Mouse (Mus musculus): ENCODE measurements at regions not wholly inside any gene's neighbourhood (a gene's known extent, or its start where the extent isn't known, plus 50 kb on each side); places are given as distances from the start of the nearest gene placed in this dataset.

DNA sequence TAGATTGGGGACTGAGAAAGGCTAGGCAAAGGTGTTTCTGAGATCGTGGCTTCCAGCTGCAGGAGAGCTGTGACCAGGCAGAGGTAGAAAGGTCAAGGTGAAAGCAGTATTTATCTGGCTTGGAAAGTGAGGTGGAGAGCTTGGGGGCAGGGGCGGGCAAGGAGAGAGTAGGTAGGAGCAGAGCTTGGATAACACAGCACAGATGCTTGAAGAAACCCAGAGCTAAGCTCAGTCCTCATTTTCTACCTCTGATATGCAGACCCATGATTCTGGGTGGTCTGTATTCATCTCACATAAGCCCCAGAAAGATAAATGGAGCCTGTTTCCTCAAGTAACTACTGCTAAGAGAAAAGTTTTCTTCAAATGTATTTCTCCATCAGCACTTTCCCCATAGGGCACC is 375.3 kb downstream of the Mllt3 start:
- ATAC-seq (replicated peaks; ENCODE audit: low FRiP score) (no peak), DNase-seq (ENCODE audit: low spot score) (no peak)
- Histone ChIP-seq H3K4me1 (replicated peaks; ENCODE audit: control insufficient read depth, insufficient read depth, low read length) (no peaks in the 10 kb centered on the region; the same call in 1 of the 2 replicates), H3K36me3 (ENCODE audit: control insufficient read depth, insufficient read depth, low read length) (no peaks in the 10 kb centered on the region), H3K9ac (ENCODE audit: low read length) (no peak overlapping the region), H3K27me3 (ENCODE audit: control insufficient read depth, insufficient read depth, low read length) (no peaks in the 10 kb centered on the region), H3K27ac (ENCODE audit: low read depth, low read length) (no peak overlapping the region), H3K9me3 (ENCODE audit: control insufficient read depth, low read length) (no peaks in the 10 kb centered on the region), H3K4me3 (ENCODE audit: low read depth, low read length) (no peak overlapping the region), H3K4me2 (ENCODE audit: low read depth, low read length, severe bottlenecking) (no peak overlapping the region)
- WGBS, result 60% methylated on average over 2 of the region's 2 CpGs

DNA sequence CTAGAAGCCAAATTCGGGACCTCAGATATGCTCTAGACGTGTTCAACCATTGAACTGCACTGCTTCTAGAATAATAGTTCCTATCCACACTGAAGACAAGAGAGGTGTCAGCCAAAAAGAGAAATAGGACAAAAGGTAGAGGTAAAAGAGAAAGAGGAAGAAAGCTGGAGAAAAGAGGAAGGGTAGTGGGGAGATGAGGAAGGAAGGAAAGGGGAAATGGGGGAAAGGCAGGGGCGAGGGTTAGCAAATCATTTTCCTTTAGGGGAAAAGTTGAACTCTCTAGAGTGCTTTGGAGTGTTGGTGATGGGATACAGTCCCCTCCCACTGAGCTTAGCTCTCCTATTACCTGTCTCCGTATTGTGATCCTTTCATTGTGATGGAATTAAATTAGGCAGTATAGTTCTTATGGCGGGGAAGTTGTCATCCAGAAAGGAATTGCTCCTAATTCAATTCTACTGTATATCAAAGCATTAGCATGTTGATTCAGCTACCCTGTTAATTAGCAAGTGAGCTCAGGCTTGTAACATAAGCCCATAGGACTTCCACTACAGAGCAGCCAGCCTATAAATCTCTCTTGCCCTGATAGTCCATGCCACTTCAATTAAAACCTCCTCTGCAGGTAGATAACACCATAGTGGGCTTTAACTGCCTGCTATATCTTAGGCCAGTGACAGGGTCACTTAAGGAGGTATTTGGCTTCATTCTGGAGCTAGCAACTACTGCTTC is 379.6 kb downstream of the Mllt3 start:
- H3K4me2 ChIP-seq (ENCODE audit: low read depth, low read length, severe bottlenecking), result no peak overlapping the region
- H3K4me3 ChIP-seq (ENCODE audit: low read depth, low read length), result no peak overlapping the region
- WGBS, result 55% methylated on average over 5 of the region's 5 CpGs
- H3K36me3 ChIP-seq (ENCODE audit: control insufficient read depth, insufficient read depth, low read length), result no peaks in the 10 kb centered on the region
- no peak for DNase-seq (ENCODE audit: low spot score)
- H3K27ac ChIP-seq (ENCODE audit: low read depth, low read length), result no peak overlapping the region
- no peak overlapping the region for H3K9ac ChIP-seq (ENCODE audit: low read length)
- peaks cover 6% of the 10 kb centered on the region; the same call in 1 of the 2 replicates for H3K4me1 ChIP-seq (replicated peaks; ENCODE audit: control insufficient read depth, insufficient read depth, low read length)
- no peak for ATAC-seq (replicated peaks; ENCODE audit: low FRiP score)
- no peaks in the 10 kb centered on the region for H3K9me3 ChIP-seq (ENCODE audit: control insufficient read depth, low read length)
- no peaks in the 10 kb centered on the region for H3K27me3 ChIP-seq (ENCODE audit: control insufficient read depth, insufficient read depth, low read length)

DNA sequence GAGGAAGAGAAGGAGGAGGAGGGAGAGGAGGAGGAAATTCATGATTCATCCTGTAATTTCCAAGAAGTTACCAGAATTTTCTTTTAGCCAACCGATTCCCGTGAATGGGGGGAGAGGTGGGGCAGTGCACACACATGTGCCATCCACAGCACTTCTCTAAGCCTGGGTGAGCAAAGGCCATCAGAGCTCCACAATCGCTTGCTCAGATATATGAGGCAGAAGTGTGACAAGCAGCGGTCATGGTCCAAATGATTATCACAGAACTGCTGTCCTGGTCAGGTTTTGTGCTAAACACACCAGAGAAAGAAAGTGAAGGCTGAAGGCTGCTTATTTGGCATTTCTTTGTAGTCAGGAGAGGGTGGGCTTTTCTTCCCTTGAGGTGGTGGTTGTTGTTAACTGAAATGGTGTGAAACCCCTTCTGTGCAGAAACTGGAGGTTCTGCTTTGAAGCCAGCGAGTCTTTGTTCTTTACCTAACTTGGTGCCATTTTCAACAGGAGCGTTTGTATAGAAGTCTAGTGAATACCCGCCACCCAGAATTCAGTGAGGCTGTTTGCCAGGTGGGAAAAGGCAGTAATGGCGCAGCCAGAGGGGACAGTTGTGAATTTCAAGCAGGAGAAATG is 380.7 kb downstream of the Mllt3 start:
- Histone ChIP-seq H3K27me3 (ENCODE audit: control insufficient read depth, insufficient read depth, low read length) (no peaks in the 10 kb centered on the region), H3K4me3 (ENCODE audit: low read depth, low read length) (no peak overlapping the region), H3K4me1 (replicated peaks; ENCODE audit: control insufficient read depth, insufficient read depth, low read length) (peaks cover 12% of the 10 kb centered on the region; the same call in 1 of the 2 replicates), H3K36me3 (ENCODE audit: control insufficient read depth, insufficient read depth, low read length) (no peaks in the 10 kb centered on the region), H3K9ac (ENCODE audit: low read length) (no peak overlapping the region), H3K9me3 (ENCODE audit: control insufficient read depth, low read length) (no peaks in the 10 kb centered on the region), H3K4me2 (ENCODE audit: low read depth, low read length, severe bottlenecking) (no peak overlapping the region), H3K27ac (ENCODE audit: low read depth, low read length) (peak overlapping the region; percentile 18; the same call in 1 of the 2 replicates)
- ATAC-seq (replicated peaks; ENCODE audit: low FRiP score) (no peak), DNase-seq (ENCODE audit: low spot score) (peak; percentile 44)
- WGBS, result 66% methylated on average over 8 of the region's 8 CpGs

DNA sequence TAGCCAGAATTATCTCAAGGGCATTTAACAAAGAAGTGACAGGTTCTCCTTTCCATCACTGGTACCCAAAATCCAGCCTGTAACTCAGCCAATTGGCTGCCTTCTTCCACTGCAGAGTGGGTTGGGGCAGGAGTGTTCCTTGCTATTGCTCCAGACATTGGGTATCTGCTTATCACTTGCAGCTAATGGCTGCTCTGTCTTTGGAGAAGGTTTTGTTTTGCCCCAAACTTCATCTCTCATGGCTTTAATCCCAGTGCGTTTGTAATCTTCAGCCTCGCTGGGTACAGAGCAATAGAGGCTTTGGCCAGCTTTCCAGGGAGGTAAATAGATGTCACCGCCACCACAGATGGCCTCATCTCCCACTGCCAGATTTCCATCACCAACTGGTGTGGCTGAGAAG is 381.9 kb downstream of the Mllt3 start:
- no peak overlapping the region for H3K4me2 ChIP-seq (ENCODE audit: low read depth, low read length, severe bottlenecking)
- no peak overlapping the region for H3K4me3 ChIP-seq (ENCODE audit: low read depth, low read length)
- H3K9ac ChIP-seq (ENCODE audit: low read length), result no peak overlapping the region
- no peaks in the 10 kb centered on the region for H3K9me3 ChIP-seq (ENCODE audit: control insufficient read depth, low read length)
- DNase-seq (ENCODE audit: low spot score) (no peak), ATAC-seq (replicated peaks; ENCODE audit: low FRiP score) (no peak)
- H3K36me3 ChIP-seq (ENCODE audit: control insufficient read depth, insufficient read depth, low read length), result no peaks in the 10 kb centered on the region
- no peak overlapping the region for H3K27ac ChIP-seq (ENCODE audit: low read depth, low read length)
- WGBS, result 28% methylated on average over 3 of the region's 3 CpGs
- no peaks in the 10 kb centered on the region for H3K27me3 ChIP-seq (ENCODE audit: control insufficient read depth, insufficient read depth, low read length)
- peaks cover 12% of the 10 kb centered on the region; the same call in 1 of the 2 replicates for H3K4me1 ChIP-seq (replicated peaks; ENCODE audit: control insufficient read depth, insufficient read depth, low read length)

DNA sequence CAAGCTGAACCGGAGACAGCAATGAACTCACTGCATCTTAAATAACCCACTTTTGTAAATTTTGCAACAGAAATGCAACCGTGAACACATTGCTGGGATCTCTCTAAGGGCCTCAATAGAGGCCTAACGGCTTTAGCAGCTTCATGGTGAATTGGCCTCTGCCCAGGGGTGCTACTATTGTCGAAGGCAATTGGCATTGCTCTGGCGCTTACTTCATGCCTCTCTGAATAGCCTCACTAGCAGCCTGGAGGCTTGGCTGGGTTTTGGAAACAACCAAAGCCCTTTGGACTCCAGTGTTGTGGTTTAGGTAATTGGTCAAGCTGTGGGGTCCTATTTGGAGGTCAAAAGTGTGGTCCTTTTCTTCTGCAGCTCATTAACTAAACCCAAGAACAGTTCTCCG is 382.3 kb downstream of the Mllt3 start:
- WGBS, result 11% methylated on average over 6 of the region's 6 CpGs

DNA sequence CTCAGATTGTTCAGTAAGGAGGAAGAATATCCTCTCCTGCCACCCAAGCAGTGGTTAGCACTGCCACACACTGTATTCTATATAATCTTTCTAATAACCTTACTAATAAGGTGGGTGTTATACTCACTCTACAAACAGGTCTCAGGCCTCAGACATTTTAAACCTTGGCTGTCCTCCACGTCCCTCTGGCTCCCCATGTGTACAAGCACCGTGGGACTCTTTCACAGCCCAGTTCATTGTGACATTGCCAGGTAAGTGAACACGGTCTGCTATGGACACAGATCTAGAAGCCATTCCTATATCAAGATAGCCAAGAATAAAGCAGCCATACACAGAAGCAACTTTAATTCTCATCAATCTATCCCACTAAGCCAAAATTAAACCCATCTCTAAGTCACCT is 382.8 kb downstream of the Mllt3 start:
- no peaks in the 10 kb centered on the region for H3K27me3 ChIP-seq (ENCODE audit: control insufficient read depth, insufficient read depth, low read length)
- 36% methylated on average over 3 of the region's 3 CpGs for WGBS
- no peak overlapping the region for H3K4me3 ChIP-seq (ENCODE audit: low read depth, low read length)
- no peak overlapping the region for H3K27ac ChIP-seq (ENCODE audit: low read depth, low read length)
- ATAC-seq (replicated peaks; ENCODE audit: low FRiP score) (no peak), DNase-seq (ENCODE audit: low spot score) (no peak)
- no peak overlapping the region for H3K4me2 ChIP-seq (ENCODE audit: low read depth, low read length, severe bottlenecking)
- no peaks in the 10 kb centered on the region for H3K36me3 ChIP-seq (ENCODE audit: control insufficient read depth, insufficient read depth, low read length)
- no peak overlapping the region for H3K9ac ChIP-seq (ENCODE audit: low read length)
- no peaks in the 10 kb centered on the region for H3K9me3 ChIP-seq (ENCODE audit: control insufficient read depth, low read length)
- peaks cover 12% of the 10 kb centered on the region; the same call in 1 of the 2 replicates for H3K4me1 ChIP-seq (replicated peaks; ENCODE audit: control insufficient read depth, insufficient read depth, low read length)

More for the DNA sequence above, 382.3 kb downstream of the Mllt3 start:
- no peaks in the 10 kb centered on the region for H3K36me3 ChIP-seq (ENCODE audit: control insufficient read depth, insufficient read depth, low read length)
- H3K9me3 ChIP-seq (ENCODE audit: control insufficient read depth, low read length), result no peaks in the 10 kb centered on the region
- no peaks in the 10 kb centered on the region for H3K27me3 ChIP-seq (ENCODE audit: control insufficient read depth, insufficient read depth, low read length)
- H3K4me1 ChIP-seq (replicated peaks; ENCODE audit: control insufficient read depth, insufficient read depth, low read length), result peaks cover 12% of the 10 kb centered on the region; the same call in 1 of the 2 replicates
- no peak for DNase-seq (ENCODE audit: low spot score)
- H3K27ac ChIP-seq (ENCODE audit: low read depth, low read length), result 0 out of 2 replicates have a peak overlapping the region, but pooled peaks have one; percentile 26
- no peak overlapping the region for H3K4me3 ChIP-seq (ENCODE audit: low read depth, low read length)
- ATAC-seq (replicated peaks; ENCODE audit: low FRiP score), result 0 out of 2 replicates have a peak, but pooled peaks have one; percentile 5
- no peak overlapping the region for H3K4me2 ChIP-seq (ENCODE audit: low read depth, low read length, severe bottlenecking)
- H3K9ac ChIP-seq (ENCODE audit: low read length), result no peak overlapping the region

DNA sequence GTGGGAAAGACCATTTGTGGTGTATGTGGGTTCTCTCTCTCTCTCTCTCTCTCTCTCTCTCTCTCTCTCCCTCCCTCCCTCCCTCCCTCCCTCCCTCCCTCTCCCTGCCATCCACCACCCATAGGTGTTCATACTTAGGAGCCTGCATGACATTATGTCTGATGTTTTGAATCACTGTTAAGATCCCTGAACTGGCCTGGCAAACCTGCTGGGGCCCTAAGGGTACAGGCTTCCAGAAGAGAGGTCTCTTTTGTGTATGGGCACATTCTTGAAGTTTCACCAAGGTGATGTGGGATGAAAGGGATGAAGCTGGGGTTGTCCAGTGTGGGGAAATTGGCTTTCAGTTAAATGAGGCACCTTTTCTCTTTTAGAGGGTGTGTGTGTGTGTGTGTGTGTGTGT is 384.2 kb downstream of the Mllt3 start:
- H3K4me3 ChIP-seq (ENCODE audit: low read depth, low read length), result no peak overlapping the region
- no peak for DNase-seq (ENCODE audit: low spot score)
- ATAC-seq (replicated peaks; ENCODE audit: low FRiP score), result peak; percentile 42

DNA sequence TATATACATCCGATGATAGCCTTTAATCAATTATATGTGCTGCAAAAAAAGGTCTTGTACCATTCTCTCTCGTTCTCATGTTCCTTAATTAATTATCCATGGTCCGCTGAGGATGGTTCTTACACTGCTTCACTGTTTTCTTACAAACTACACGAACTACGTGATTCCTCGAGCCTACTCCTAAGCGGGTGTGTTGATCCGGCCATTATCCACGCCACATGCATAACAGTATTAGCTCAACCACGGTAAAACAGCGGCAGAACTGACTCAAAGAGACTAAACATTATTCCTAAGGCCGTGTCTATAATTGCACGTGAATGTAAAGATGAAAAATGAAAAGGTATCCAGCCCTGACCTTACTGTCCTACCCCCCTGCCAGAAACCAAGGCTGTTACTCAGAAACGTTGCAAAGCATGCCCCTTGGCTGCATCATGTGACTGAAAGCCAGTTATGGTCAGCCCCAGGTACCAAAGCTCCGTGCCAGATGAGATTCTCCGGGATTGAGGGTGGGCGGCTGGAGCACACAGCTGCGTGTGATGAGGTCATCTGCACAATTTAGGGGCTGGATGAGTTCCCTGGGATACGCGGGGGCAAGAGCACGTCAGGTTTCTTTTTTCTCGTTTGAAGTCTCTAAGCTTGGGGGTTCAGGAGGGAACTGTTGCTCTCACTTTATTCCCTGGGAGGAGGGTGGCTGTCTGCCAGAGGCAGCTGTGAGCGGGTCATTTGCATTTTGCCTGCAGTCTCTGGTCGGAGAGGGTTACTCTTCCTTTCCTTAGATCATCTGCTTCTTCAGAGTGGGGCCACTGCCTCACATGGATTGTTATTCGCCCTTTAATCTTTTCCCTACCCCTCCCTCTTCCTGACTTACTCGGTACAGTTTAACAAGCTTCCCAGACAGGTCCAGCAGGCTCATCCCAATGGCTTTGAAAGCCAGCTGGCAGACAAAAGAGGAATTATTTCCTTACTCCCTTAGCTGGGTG is 384.9 kb downstream of the Mllt3 start:
- peak overlapping the region; percentile 37 for H3K27ac ChIP-seq (ENCODE audit: low read depth, low read length)
- WGBS, result 6% methylated on average over 26 of the region's 26 CpGs
- H3K4me2 ChIP-seq (ENCODE audit: low read depth, low read length, severe bottlenecking), result peak overlapping the region; percentile 55
- ATAC-seq (replicated peaks; ENCODE audit: low FRiP score), result peak; percentile 81
- peaks cover 12% of the 10 kb centered on the region; the same call in 1 of the 2 replicates for H3K4me1 ChIP-seq (replicated peaks; ENCODE audit: control insufficient read depth, insufficient read depth, low read length)
- no peaks in the 10 kb centered on the region for H3K36me3 ChIP-seq (ENCODE audit: control insufficient read depth, insufficient read depth, low read length)
- H3K9me3 ChIP-seq (ENCODE audit: control insufficient read depth, low read length), result no peaks in the 10 kb centered on the region; the same call in 1 of the 2 replicates
- peak; percentile 79 for DNase-seq (ENCODE audit: low spot score)
- H3K9ac ChIP-seq (ENCODE audit: low read length), result peak overlapping the region; percentile 29
- H3K4me3 ChIP-seq (ENCODE audit: low read depth, low read length), result peak overlapping the region; percentile 14
- H3K27me3 ChIP-seq (ENCODE audit: control insufficient read depth, insufficient read depth, low read length), result no peaks in the 10 kb centered on the region

More for the DNA sequence above, 384.2 kb downstream of the Mllt3 start:
- Histone ChIP-seq H3K4me2 (ENCODE audit: low read depth, low read length, severe bottlenecking) (no peak overlapping the region; the same call in 1 of the 2 replicates), H3K27ac (ENCODE audit: low read depth, low read length) (peak overlapping the region; percentile 37), H3K9ac (ENCODE audit: low read length) (no peak overlapping the region), H3K27me3 (ENCODE audit: control insufficient read depth, insufficient read depth, low read length) (no peaks in the 10 kb centered on the region), H3K4me1 (replicated peaks; ENCODE audit: control insufficient read depth, insufficient read depth, low read length) (peaks cover 12% of the 10 kb centered on the region; the same call in 1 of the 2 replicates), H3K36me3 (ENCODE audit: control insufficient read depth, insufficient read depth, low read length) (no peaks in the 10 kb centered on the region), H3K9me3 (ENCODE audit: control insufficient read depth, low read length) (no peaks in the 10 kb centered on the region; the same call in 1 of the 2 replicates)

Measured in forebrain, embryonic 11.5 days (tissue).